Mouse (Mus musculus) brain, embryonic 14.5 days (tissue): ENCODE data around the gene Itm2b. TPM values are rescaled to one million over a fixed set of nuclear protein-coding genes. Genes with fewer than 3 reads are reported as not detected.

Experiments used
- DNase-seq: peaks from one replicate; pipeline ENCODE4 v3.0.0-alpha.2; 2011; ENCODE audit warnings: low read depth
- CTCF ChIP-seq: fragments of 200-500 bp; IDR thresholded peaks from 2 replicates; pipeline ENCODE4 v1.5.1; 2012; ENCODE audit warnings: inconsistent platforms, mild to moderate bottlenecking, moderate library complexity, borderline replicate concordance; ENCODE audit not compliant: insufficient read depth, insufficient read length; ENCODE audit errors: extremely low read depth
- POLR2A ChIP-seq: fragments of 200-500 bp; IDR thresholded peaks from 2 replicates; pipeline ENCODE4 v1.6.1; 2012; ENCODE audit warnings: mild to moderate bottlenecking, inconsistent platforms, borderline replicate concordance; ENCODE audit not compliant: poor library complexity, insufficient read depth, insufficient read length, severe bottlenecking; ENCODE audit errors: extremely low read depth
- polyA plus RNA-seq: library from polyadenylated mRNA; depleted of rRNA; stranded (reverse); fragments of >200 nt; gene quantifications from 2 replicates; pipeline ENCODE4 v1.2.3, GENCODE M21; 2012

Itm2b gene
- polyA plus RNA-seq, 1 experiment, result 377 TPM

DNA sequence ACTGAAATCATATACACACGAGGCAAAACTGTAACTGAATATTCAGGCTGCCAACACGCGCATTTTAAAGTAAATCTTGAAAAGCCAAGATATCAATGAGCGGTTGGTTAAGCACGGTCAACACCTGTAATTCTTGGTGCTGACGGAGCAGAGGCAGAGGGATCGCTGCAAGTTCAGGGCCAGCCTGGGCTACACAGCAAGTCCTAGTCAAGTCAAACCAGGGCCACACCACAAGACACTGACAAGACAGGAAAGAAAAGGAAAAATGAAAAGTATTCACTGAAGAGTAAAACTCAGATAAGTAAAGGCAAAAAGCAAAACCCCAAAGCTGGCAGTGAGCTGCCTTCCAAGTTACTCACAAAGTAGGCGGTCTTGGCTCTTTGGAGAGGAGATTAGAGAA lies 9.6 kb downstream of the Itm2b start:
- no peak for TF ChIP-seq CTCF
- TF ChIP-seq POLR2A, result no peak

DNA sequence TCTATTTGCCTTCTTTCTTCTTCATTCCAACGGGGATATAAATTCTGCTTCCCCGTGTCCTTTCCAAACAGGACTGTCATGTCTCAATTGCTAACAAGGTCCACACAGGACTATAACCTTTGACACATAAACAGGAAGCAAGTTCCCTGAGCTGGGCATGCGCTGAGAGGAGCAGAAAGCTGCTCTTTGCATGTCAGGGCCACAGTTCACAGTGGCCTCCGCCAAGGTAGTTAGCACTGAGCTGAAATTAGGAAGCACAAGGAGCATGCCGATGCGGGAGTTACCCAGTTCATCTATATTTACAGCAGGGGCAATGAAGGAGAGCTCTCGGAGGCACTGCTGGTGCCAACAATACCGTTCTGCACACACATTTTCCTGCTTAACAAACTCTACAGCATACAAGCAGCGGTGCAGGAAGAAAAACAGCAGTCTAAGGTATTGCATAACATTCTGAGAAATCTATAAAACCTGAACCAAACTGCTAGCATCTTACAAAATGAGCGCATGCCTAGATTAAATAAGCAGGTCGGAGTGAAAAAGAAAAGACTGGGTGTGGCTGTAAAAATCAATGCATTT lies 10.7 kb downstream of the Itm2b start:
- peak; percentile 14 for DNase-seq
- TF ChIP-seq POLR2A (no peak), CTCF (no peak)

More for the DNA sequence above, 9.6 kb downstream of the Itm2b start:
- no peak for DNase-seq

GRCm38 (mm10) chr14:73373606-73374005 lies 11.5 kb downstream of the Itm2b start:
- DNase-seq, result no peak

DNA sequence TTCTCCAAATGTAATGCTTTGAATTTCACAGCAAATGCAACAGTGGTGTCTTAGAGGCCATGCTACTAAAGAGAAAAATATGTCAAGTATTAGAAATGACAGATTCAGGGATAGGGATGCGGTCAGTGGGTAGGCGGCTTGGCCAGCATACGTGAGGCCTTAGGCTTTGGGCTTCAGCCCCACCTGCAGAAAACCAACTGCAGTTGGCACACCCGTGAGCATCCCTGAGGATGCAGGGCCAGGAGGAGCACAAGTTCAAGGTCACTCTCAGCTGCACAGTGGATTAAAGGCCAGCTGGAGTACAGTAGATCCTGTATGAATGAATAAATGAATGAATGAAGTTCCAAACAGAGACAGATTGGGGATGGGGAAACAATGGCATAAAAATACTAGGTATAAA lies 12.1 kb downstream of the Itm2b start:
- TF ChIP-seq CTCF (no peak), POLR2A (no peak)
- no peak for DNase-seq

More at GRCm38 (mm10) chr14:73373606-73374005, 11.5 kb downstream of the Itm2b start:
- TF ChIP-seq CTCF, result no peak
- no peak for TF ChIP-seq POLR2A

GRCm38 (mm10) chr14:73371577-73371976 lies 13.5 kb downstream of the Itm2b start:
- DNase-seq, result no peak

DNA sequence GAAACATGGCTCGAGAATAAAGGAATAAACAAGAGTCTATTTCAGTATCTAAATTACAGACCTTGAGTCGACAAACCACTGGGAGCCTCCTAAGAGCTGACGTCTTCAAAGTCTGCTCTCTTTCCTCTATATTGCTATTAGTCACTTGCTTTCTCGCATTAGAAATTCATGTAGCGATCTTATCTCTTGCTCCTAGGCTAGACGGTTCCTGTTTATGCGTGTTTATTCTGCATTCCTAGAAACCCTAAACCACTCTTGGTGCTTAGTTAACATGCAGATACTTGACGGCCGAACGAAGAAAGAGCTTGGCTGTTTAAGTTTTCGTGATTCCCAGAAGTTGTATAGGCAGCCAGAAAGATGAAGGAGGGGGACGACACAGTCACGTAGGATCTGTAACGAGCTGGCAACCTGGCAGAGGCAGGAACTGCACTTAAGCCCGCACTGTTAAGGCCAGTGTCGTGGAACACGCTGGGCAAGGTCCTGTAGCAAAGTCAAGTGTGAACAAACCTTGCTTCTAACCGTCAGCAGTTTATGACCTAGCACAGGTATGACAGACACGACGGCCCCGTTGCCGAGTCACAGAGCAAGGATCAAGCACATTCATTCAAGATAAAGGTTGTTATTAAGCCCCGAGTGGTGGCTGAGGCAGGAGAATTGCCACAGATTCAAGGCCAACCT lies 14.3 kb downstream of the Itm2b start:
- no peak for DNase-seq
- no peak for TF ChIP-seq POLR2A
- TF ChIP-seq CTCF, result no peak

More at GRCm38 (mm10) chr14:73371577-73371976, 13.5 kb downstream of the Itm2b start:
- TF ChIP-seq POLR2A (no peak), CTCF (no peak)

- DNase-seq, result no peak
- TF ChIP-seq CTCF (no peak), POLR2A (no peak)
Measured at GRCm38 (mm10) chr14:73370078-73370670, 14.9 kb downstream of the Itm2b start.

DNA sequence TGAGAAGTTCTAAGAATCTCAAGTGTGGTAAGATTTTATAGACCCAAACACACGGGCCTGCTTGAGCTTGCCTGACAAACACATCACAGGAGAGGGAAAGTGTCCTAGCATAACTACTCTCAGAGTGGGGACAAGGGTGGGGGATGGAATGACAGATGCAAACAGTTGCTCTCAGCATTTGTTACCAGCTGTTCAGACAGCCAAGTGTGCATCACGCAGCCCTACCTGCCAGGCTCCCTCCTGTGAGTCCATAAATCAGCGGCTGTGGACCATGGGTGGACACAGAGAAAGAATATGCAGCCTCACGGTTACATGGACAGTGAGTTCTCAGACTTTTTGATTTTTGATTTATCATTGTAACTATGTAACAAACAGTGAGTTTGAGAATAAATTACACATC lies 15.5 kb downstream of the Itm2b start:
- TF ChIP-seq POLR2A, result no peak
- no peak for TF ChIP-seq CTCF
- no peak for DNase-seq

- no peak for TF ChIP-seq CTCF
- no peak for TF ChIP-seq POLR2A
- DNase-seq, result no peak
Measured at GRCm38 (mm10) chr14:73368966-73369365, 16.1 kb downstream of the Itm2b start.

DNA sequence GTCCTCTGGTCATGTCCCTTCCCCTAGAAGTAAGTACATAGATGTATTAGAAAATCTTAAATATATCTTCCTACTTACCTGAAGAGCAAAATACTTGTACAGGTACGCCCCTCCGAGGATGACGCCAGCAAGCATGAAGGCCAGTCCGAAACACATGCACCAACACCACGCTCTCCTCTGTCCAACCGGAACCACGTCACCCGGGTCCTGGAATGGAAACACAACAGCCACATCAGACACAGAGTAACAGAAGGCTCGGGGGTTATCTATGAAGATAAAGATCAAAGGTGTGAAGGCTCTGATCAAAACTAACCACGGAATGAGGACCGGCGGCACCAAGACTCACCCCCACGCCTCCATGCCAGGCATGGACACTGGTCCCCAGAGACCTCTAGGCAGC lies 16.9 kb downstream of the Itm2b start:
- no peak for TF ChIP-seq CTCF
- TF ChIP-seq POLR2A, result no peak
- DNase-seq, result no peak

- peak; percentile 55 for DNase-seq
- TF ChIP-seq CTCF, result no peak
Measured at GRCm38 (mm10) chr14:73366278-73366677, 18.8 kb downstream of the Itm2b start.

- no peak for DNase-seq
- no peak for TF ChIP-seq CTCF
- TF ChIP-seq POLR2A, result no peak
Measured at GRCm38 (mm10) chr14:73363782-73364181, 21.3 kb downstream of the Itm2b start.

DNA sequence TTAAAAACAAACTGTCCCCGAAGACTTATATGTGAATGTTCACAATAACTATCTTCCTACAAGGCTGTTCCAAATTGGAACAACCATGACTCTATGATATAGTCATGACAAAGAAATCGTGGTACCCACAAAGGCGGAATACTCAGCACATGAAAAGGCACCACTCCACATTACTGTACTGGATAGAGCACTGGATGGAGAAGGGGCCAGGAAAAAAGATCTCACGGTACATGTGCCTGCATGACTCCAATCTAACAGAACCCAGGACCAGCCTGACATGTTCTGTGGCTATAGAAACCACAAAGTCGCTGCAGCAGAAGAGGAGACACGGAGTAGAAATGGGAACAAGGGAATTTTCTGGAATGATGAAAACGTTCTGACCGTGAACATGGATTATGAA lies 30.4 kb downstream of the Itm2b start:
- TF ChIP-seq CTCF, result no peak
- no peak for TF ChIP-seq POLR2A
- DNase-seq, result no peak
